Mouse (Mus musculus) heart, embryonic 15.5 days (tissue): ENCODE results near the gene Brd7. TPM values are rescaled to one million over a fixed set of nuclear protein-coding genes. Genes with fewer than 3 reads are reported as not detected.

Experiments
- ATAC-seq: fragments of 200-750 bp; cut with Nextera tagmentation; replicated peaks from 2 replicates; pipeline ENCODE4 v1.8.0; 2017; ENCODE audit warnings: low read depth, moderate TSS enrichment; ENCODE audit not compliant: insufficient number of reproducible peaks, insufficient read depth, low FRiP score
- H3K27ac ChIP-seq: fragments of 300-500 bp; sonication (generic); 2 replicates; pipeline ENCODE4 v1.5.1; 2015; ENCODE audit warnings: mild to moderate bottlenecking, inconsistent platforms
- H3K27me3 ChIP-seq: fragments of 300-500 bp; sonication (generic); 2 replicates; pipeline ENCODE4 v1.6.1; 2015; ENCODE audit warnings: inconsistent platforms
- H3K36me3 ChIP-seq: fragments of 300-500 bp; sonication (generic); 2 replicates; pipeline ENCODE4 v1.6.1; 2015; ENCODE audit warnings: mild to moderate bottlenecking, inconsistent platforms
- H3K4me1 ChIP-seq: fragments of 300-500 bp; sonication (generic); replicated peaks from 2 replicates; pipeline ENCODE4 v1.6.1; 2015; ENCODE audit warnings: inconsistent platforms
- H3K4me2 ChIP-seq: fragments of 300-500 bp; sonication (generic); 2 replicates; pipeline ENCODE4 v1.6.1; 2015; ENCODE audit warnings: inconsistent platforms, mild to moderate bottlenecking, moderate library complexity
- H3K4me3 ChIP-seq: fragments of 300-500 bp; sonication (generic); 2 replicates; pipeline ENCODE4 v1.5.1; 2015; ENCODE audit warnings: mild to moderate bottlenecking, inconsistent platforms
- H3K9ac ChIP-seq: fragments of 300-500 bp; sonication (generic); 2 replicates; pipeline ENCODE4 v1.6.1; 2015; ENCODE audit warnings: mild to moderate bottlenecking, inconsistent platforms
- H3K9me3 ChIP-seq: fragments of 300-500 bp; sonication (generic); replicated peaks from 2 replicates; pipeline ENCODE4 v1.6.1; 2016; ENCODE audit warnings: inconsistent platforms
- WGBS: fragments of 180-500 bp; shearing (Covaris S2); methylation state at CpG from one replicate; pipeline ENCODE4 v1.1.7; 2015; ENCODE audit warnings: mixed read lengths; 5-methylcytosine and 5-hydroxymethylcytosine counted together
- polyA plus RNA-seq: library from polyadenylated mRNA; unstranded; fragments of >200 nt; fragmentation: Nextera tagmentation; extraction: Ambion mirVana; gene quantifications from 2 replicates; pipeline ENCODE4 v1.2.1, GENCODE M21; 2015

Brd7 gene
- polyA plus RNA-seq, 1 experiment from 2014 or later = 69.1 TPM

GRCm38 (mm10) chr8:88291305-88291690, 70.7 kb downstream of the Brd7 start:
- Histone ChIP-seq H3K9me3 (no peaks in the 10 kb centered on the region), H3K36me3 (no peaks in the 10 kb centered on the region), H3K27me3 (no peaks in the 10 kb centered on the region), H3K4me2 (no peak overlapping the region), H3K9ac (no peak overlapping the region), H3K4me1 (peaks cover 9% of the 10 kb centered on the region), H3K27ac (no peak overlapping the region), H3K4me3 (no peak overlapping the region)
- 87% methylated on average over 11 of the region's 11 CpGs for WGBS
- no peak for ATAC-seq

GRCm38 (mm10) chr8:88290326-88291304, 71.4 kb downstream of the Brd7 start:
- ATAC-seq = no peak
- peak overlapping the region; percentile 24; the same call in 1 of the 2 replicates for H3K27ac ChIP-seq
- WGBS = 68% methylated on average over 13 of the region's 13 CpGs
- H3K9ac ChIP-seq = no peak overlapping the region
- H3K4me3 ChIP-seq = no peak overlapping the region
- H3K36me3 ChIP-seq = no peaks in the 10 kb centered on the region
- H3K27me3 ChIP-seq = no peaks in the 10 kb centered on the region
- H3K4me1 ChIP-seq = peaks cover 15% of the 10 kb centered on the region
- no peaks in the 10 kb centered on the region for H3K9me3 ChIP-seq
- no peak overlapping the region for H3K4me2 ChIP-seq

- H3K9ac ChIP-seq = no peak overlapping the region
- no peaks in the 10 kb centered on the region for H3K9me3 ChIP-seq
- no peaks in the 10 kb centered on the region for H3K36me3 ChIP-seq
- no peak for ATAC-seq
- H3K27me3 ChIP-seq = no peaks in the 10 kb centered on the region
- H3K27ac ChIP-seq = peak overlapping the region; percentile 14; the same call in 1 of the 2 replicates
- 52% methylated on average over 1 of the region's 1 CpGs for WGBS
- no peak overlapping the region for H3K4me3 ChIP-seq
- peaks cover 17% of the 10 kb centered on the region for H3K4me1 ChIP-seq
- H3K4me2 ChIP-seq = no peak overlapping the region
Measured at GRCm38 (mm10) chr8:88289901-88290300, 72.1 kb downstream of the Brd7 start.

GRCm38 (mm10) chr8:88288622-88289242, 73.3 kb downstream of the Brd7 start:
- H3K4me3 ChIP-seq = no peak overlapping the region; the same call in 1 of the 2 replicates
- H3K4me1 ChIP-seq = peaks cover 25% of the 10 kb centered on the region
- peak overlapping the region; percentile 41; the same call in 1 of the 2 replicates for H3K27ac ChIP-seq
- 0 out of 2 replicates have a peak overlapping the region, but pooled peaks have one; percentile 15 for H3K9ac ChIP-seq
- whole genome bisulfite sequencing = 54% methylated on average over 12 of the region's 12 CpGs
- no peaks in the 10 kb centered on the region for H3K36me3 ChIP-seq
- H3K27me3 ChIP-seq = no peaks in the 10 kb centered on the region
- H3K9me3 ChIP-seq = no peaks in the 10 kb centered on the region
- ATAC-seq = no peak
- H3K4me2 ChIP-seq = no peak overlapping the region; the same call in 1 of the 2 replicates

GRCm38 (mm10) chr8:88286421-88286960, 75.5 kb downstream of the Brd7 start:
- Histone ChIP-seq H3K4me1 (peaks cover 29% of the 10 kb centered on the region), H3K4me2 (no peak overlapping the region), H3K36me3 (no peaks in the 10 kb centered on the region), H3K9ac (no peak overlapping the region), H3K27ac (no peak overlapping the region), H3K27me3 (no peaks in the 10 kb centered on the region), H3K9me3 (no peaks in the 10 kb centered on the region), H3K4me3 (no peak overlapping the region)
- 58% methylated on average over 14 of the region's 14 CpGs for WGBS
- no peak for ATAC-seq

DNA sequence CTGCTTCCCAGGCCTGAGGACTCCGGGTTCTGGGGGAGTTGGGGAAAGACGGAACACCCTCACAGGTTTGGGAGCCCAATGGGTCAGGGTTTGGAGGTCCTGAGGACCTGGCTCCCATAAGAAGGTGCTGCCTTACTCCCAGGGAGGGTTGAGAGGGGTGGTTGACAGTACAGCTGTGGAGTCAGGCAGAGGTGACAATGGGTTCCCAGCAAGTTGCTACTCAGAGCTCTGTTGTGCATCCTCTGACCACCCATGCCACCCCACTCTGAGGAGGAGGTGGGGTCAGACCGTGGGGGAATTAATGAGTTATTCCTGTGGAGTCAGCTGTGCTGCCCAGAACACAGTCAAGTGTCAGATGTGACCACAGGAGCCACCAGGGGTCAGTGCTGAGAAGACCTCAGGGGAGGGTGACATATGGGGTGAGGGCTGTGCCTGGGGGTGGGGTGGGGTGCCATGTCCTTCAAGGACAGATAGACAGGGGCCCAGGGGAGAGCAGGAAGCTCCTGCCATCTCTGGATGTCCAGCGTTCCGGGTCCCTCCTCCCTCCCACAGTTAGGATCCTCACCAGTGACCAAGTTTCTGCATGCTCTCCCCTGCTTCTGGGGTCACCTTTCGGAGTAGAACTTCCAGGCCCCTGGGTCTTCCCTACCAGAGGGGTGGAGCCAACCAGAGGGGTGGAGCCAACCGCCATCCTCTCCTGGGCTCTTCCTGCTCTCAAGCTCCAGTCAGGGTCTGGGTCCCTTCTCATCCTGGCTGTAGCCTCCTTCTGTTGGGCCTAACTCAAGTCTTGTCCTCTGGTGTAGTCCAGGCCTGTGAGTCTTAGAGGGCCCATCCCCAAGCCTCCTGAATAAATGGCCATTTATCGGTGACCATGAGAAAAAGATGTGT, 76.3 kb downstream of the Brd7 start:
- peaks cover 29% of the 10 kb centered on the region for H3K4me1 ChIP-seq
- no peak for ATAC-seq
- 75% methylated on average over 8 of the region's 8 CpGs for WGBS

GRCm38 (mm10) chr8:88284738-88285137, 77.3 kb downstream of the Brd7 start:
- Histone ChIP-seq H3K27ac (no peak overlapping the region), H3K9ac (no peak overlapping the region), H3K4me1 (peaks cover 29% of the 10 kb centered on the region), H3K36me3 (no peaks in the 10 kb centered on the region), H3K4me2 (no peak overlapping the region), H3K27me3 (no peaks in the 10 kb centered on the region), H3K9me3 (no peaks in the 10 kb centered on the region), H3K4me3 (no peak overlapping the region)
- ATAC-seq = no peak
- 36% methylated on average over 7 of the region's 7 CpGs for WGBS

More for the DNA sequence above, 76.3 kb downstream of the Brd7 start:
- no peak overlapping the region for H3K9ac ChIP-seq
- no peak overlapping the region for H3K4me2 ChIP-seq
- no peaks in the 10 kb centered on the region for H3K9me3 ChIP-seq
- H3K4me3 ChIP-seq = no peak overlapping the region
- no peak overlapping the region for H3K27ac ChIP-seq
- no peaks in the 10 kb centered on the region for H3K36me3 ChIP-seq
- H3K27me3 ChIP-seq = no peaks in the 10 kb centered on the region

DNA sequence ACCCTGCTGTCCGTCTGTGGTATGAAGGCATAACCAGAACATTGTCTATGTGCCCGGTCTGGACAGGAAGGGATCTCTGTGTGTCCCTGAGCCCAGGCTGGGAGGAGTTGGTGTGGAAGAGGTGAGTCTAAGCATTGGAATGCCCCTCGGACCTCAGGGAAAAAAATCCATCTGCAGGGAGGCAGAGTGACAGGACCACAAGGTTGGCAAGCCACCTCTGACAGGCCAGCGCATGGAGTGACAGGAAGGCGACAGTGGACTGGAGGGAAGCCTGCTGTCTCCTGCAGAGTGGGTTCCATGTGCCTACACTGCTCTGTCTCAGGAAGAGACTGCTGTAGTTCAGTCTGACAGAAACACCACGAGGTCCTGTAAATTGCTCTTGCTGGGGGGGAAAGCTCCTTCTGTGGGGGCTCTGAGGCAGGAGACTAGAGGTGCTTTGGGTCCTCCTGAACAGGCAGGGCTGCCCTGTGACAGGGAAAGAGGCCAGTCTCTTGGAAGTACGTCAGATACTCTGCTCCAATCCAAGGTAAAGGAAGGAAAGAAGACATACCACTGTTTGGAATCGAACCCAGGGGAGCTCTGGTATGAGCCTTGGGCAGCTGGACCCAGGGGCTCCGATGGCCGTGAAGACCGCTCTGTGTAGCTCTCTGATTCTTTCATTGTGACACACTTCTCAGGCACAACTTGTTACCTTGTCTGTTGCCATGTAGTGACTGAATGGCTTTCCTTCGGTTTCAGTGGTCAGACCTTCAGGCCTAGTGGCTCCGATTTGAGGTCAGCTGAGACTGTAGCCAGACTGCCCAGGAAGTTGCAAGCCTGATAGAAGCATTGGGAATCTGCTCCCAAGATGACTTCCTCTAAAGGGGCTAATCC, 78.5 kb downstream of the Brd7 start:
- Histone ChIP-seq H3K27ac (no peak overlapping the region), H3K4me3 (no peak overlapping the region), H3K4me2 (no peak overlapping the region), H3K9me3 (no peaks in the 10 kb centered on the region), H3K4me1 (peaks cover 31% of the 10 kb centered on the region), H3K9ac (no peak overlapping the region), H3K27me3 (no peaks in the 10 kb centered on the region), H3K36me3 (no peaks in the 10 kb centered on the region)
- 74% methylated on average over 13 of the region's 13 CpGs for WGBS
- ATAC-seq = no peak

GRCm38 (mm10) chr8:88282684-88283083, 79.3 kb downstream of the Brd7 start:
- Histone ChIP-seq H3K4me1 (peaks cover 26% of the 10 kb centered on the region), H3K36me3 (no peaks in the 10 kb centered on the region), H3K27me3 (no peaks in the 10 kb centered on the region), H3K27ac (no peak overlapping the region), H3K4me2 (no peak overlapping the region), H3K9ac (no peak overlapping the region), H3K9me3 (no peaks in the 10 kb centered on the region), H3K4me3 (no peak overlapping the region)
- ATAC-seq = no peak; the same call in 1 of the 2 replicates
- 37% methylated on average over 8 of the region's 8 CpGs for WGBS
